Mouse (Mus musculus) testis, adult 2 months (tissue): ENCODE measurements around the gene Acy3. TPM values are rescaled to one million over a fixed set of nuclear protein-coding genes. Genes with fewer than 3 reads are reported as not detected.

Experiments used
- H3K27ac ChIP-seq: fragments of 200-500 bp; 2 replicates; pipeline ENCODE4 v1.5.1; 2012; ENCODE audit warnings: low read depth, low read length; ENCODE audit not compliant: control insufficient read depth, insufficient read depth
- H3K27me3 ChIP-seq: fragments of 200-500 bp; 2 replicates; pipeline ENCODE4 v1.6.1; 2012; ENCODE audit warnings: mild to moderate bottlenecking, low read length, moderate library complexity; ENCODE audit not compliant: control insufficient read depth, insufficient read depth
- H3K36me3 ChIP-seq: fragments of 200-500 bp; 2 replicates; pipeline ENCODE4 v1.6.1; 2012; ENCODE audit warnings: mild to moderate bottlenecking, low read length; ENCODE audit not compliant: control insufficient read depth, insufficient read depth
- H3K4me1 ChIP-seq: fragments of 200-500 bp; 2 replicates; pipeline ENCODE4 v1.6.1; 2012; ENCODE audit warnings: low read length; ENCODE audit not compliant: control insufficient read depth, insufficient read depth
- H3K4me3 ChIP-seq: fragments of 200-500 bp; 2 replicates; pipeline ENCODE4 v1.5.1; 2012; ENCODE audit warnings: low read depth, mild to moderate bottlenecking, low read length, moderate library complexity, mixed read lengths; ENCODE audit not compliant: control insufficient read depth
- CTCF ChIP-seq: fragments of 200-500 bp; IDR thresholded peaks from 2 replicates; pipeline ENCODE4 v1.5.1; 2012; ENCODE audit warnings: low read depth, mild to moderate bottlenecking, inconsistent platforms, low read length, moderate library complexity; ENCODE audit not compliant: control insufficient read depth, insufficient read depth, insufficient replicate concordance
- POLR2A ChIP-seq: fragments of 200-500 bp; IDR thresholded peaks from 2 replicates; pipeline ENCODE4 v1.6.1; 2012; ENCODE audit warnings: low read depth, mild to moderate bottlenecking, inconsistent platforms, low read length, moderate library complexity; ENCODE audit not compliant: control insufficient read depth
- polyA plus RNA-seq: library from polyadenylated mRNA; depleted of rRNA; stranded (reverse); fragments of >200 nt; gene quantifications from 2 replicates; pipeline ENCODE4 v1.2.3, GENCODE M21; 2012

Acy3 gene
- polyA plus RNA-seq, 1 experiment, result 14.9 TPM

- Histone ChIP-seq H3K27me3 (no peaks in the 10 kb centered on the region), H3K27ac (no peak overlapping the region), H3K4me3 (no peak overlapping the region), H3K4me1 (peaks cover 19% of the 10 kb centered on the region), H3K36me3 (no peaks in the 10 kb centered on the region)
- TF ChIP-seq POLR2A, result no peak
- TF ChIP-seq CTCF, result no peak
These were observed 12.0 kb downstream of the Acy3 start for GRCm38 (mm10) chr19:3998335-3998734.

DNA sequence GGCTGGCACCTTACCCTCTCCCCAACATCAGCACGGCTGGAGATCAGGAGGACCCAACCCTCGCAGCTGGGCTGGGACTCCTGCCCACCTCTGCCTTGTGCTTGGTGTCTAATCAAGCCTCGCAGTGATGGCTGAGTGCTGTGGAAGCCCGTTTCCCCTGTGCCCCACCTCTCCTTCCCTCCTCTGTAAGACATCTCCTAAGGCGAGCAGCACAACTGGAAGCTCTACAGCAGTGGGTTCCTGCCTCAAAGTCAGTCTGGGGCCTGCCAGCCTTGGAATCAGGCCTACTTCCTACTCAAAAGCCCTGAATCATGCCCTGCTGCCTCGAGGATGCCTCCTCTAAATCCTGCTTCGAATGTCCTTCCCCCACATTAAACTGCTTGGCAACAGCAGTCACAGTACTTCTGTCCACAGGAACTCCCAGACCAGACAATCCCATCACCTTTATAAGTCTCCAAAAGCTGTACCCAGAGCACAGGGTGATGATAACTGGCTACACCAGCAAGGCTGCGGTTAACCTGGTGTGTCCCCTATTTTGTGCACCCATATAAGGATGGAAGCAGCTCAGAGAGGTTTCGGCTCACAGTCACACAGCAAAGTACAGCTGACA is 12.9 kb downstream of the Acy3 start:
- no peaks in the 10 kb centered on the region for H3K36me3 ChIP-seq
- TF ChIP-seq CTCF (no peak), POLR2A (no peak)
- no peak overlapping the region for H3K4me3 ChIP-seq
- peaks cover 19% of the 10 kb centered on the region for H3K4me1 ChIP-seq
- H3K27ac ChIP-seq, result no peak overlapping the region
- no peaks in the 10 kb centered on the region for H3K27me3 ChIP-seq

DNA sequence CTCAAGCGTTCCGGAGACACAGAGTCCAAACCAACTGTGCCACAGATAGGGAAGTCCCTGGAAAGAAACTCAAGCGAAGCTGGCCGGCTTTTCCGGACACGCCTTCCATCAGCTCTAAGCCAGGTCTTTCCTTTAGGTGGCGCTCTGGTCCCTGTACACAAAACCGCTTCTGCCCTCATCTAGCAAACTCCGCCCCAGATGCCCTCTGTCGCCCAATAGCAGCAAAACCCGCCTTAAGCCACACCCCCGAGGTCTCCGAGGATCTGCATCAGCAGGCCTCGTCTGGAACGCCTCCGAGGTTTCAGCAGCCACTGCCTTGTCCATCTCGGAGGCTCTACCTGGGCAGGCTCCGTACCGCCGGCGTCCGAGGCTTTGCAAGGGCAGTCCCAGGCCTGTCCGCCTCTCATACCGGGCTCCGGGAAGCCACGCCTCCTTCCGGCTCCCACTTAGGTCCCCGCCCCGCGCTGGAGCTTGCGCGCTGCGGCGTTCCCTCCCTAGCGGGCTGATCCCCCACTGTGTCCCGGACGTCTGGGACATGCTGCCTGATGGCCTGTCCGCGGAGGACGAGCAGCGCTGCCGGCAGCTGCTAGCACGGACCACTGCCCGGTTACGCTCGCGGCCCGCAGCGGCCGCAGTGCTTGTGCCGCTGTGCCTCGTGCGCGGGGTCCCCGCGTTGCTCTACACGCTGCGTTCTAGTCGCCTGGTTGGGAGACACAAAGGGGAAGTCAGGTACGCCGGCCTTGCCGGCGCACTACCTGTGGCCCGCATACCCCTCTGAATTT is 13.9 kb downstream of the Acy3 start, which contains the start of the genes Nudt8 and Gm49405:
Nudt8 (plus strand) TSS at position 462 of the 782 bp plus-strand sequence.
Gm49405 (plus strand) TSS at position 508 of the 782 bp plus-strand sequence.
- H3K36me3 ChIP-seq, result no peaks in the 10 kb centered on the region
- peak within 1 kb of the TSS; percentile 91 for H3K27ac ChIP-seq
- peak within 1 kb of the TSS; percentile 94 for H3K4me3 ChIP-seq
- no peaks in the 10 kb centered on the region for H3K27me3 ChIP-seq
- TF ChIP-seq CTCF (peak; percentile 64; the same call in 1 of the 2 replicates), POLR2A (peak; percentile 48; the same call in 1 of the 2 replicates)
- peaks cover 19% of the 10 kb centered on the region for H3K4me1 ChIP-seq

DNA sequence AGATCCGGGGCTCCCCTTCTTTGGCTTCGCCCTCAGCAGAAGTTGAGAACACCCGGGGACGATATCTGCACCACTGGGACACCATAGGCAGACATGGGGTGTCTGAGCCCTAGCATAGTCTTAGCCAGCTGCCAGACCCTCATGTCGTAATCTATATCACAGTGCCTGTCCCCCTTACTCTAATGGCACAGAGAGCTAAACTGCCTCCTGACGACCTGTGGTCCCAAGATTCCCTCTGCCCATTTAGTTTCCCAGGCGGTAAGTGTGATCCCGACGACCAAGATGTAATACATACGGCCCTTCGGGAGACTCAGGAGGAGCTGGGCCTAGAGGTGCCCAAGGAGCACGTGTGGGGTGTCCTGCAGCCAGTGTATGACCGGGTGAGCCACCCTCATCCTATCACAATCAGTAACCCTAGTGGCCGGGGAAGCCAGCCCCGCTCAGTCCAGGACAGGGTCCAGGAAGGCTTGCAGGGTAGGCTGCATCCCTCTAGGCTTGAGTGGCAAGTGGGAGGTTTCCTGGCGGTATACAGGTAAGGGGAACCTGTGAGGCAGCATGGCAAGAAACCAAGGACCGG is 14.7 kb downstream of the Acy3 start:
- TF ChIP-seq POLR2A, result no peak
- no peak for TF ChIP-seq CTCF
- H3K27me3 ChIP-seq, result no peaks in the 10 kb centered on the region
- no peaks in the 10 kb centered on the region; the same call in 1 of the 2 replicates for H3K36me3 ChIP-seq
- peak overlapping the region; percentile 94 for H3K4me3 ChIP-seq
- peaks cover 19% of the 10 kb centered on the region for H3K4me1 ChIP-seq
- H3K27ac ChIP-seq, result no peak overlapping the region

DNA sequence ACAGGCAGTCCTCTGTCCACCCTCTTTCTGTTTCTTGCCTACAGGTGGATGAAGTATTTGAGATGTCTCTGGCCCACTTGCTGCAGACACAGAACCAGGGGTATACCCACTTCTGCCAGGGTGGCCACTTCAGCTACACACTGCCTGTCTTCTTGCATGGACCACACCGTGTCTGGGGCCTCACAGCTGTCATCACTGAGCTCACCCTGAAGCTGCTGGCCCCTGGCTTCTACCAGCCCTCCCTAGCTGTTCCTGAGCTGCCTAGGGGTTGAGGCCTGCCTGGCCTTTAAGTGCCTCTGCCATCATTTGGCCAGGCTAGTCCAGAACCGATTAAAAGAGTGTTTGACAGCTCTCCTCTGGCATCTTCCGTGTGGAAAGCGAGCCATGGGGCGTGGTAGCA is 15.4 kb downstream of the Acy3 start:
- TF ChIP-seq POLR2A, result no peak
- no peak for TF ChIP-seq CTCF
- no peaks in the 10 kb centered on the region for H3K27me3 ChIP-seq
- H3K36me3 ChIP-seq, result no peaks in the 10 kb centered on the region; the same call in 1 of the 2 replicates
- H3K27ac ChIP-seq, result no peak overlapping the region
- no peak overlapping the region for H3K4me3 ChIP-seq
- H3K4me1 ChIP-seq, result peaks cover 19% of the 10 kb centered on the region

GRCm38 (mm10) chr19:4003112-4003511 is 16.7 kb downstream of the Acy3 start, which contains the start of gene Doc2g:
TSS of gene Doc2g (plus strand) at chr19:4003313.
- Histone ChIP-seq H3K4me1 (peaks cover 19% of the 10 kb centered on the region), H3K27me3 (no peaks in the 10 kb centered on the region), H3K36me3 (no peaks in the 10 kb centered on the region; the same call in 1 of the 2 replicates), H3K27ac (no peak within 1 kb of the TSS), H3K4me3 (no peak within 1 kb of the TSS)
- no peak for TF ChIP-seq CTCF
- no peak for TF ChIP-seq POLR2A

DNA sequence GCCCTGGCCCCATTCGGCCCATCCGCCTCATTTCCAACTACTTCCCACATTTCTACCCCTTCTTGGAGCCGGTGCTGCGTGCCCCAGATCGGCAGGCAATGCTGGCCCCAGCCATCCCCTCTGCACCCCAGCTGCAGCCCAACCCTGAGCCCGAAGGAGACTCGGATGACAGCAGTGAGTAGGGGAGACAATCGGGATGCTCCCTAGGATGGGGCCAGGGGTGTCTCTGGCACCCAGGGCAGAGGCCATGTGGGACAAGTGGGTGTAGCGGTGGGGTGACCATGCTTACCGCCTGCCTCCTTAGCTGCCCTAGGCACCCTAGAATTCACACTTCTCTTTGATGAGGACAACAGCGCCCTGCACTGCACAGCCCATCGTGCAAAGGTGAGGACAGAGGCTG is 17.3 kb downstream of the Acy3 start:
- Histone ChIP-seq H3K36me3 (no peaks in the 10 kb centered on the region; the same call in none of the 2 replicates), H3K4me1 (peaks cover 19% of the 10 kb centered on the region), H3K4me3 (no peak overlapping the region), H3K27me3 (no peaks in the 10 kb centered on the region), H3K27ac (no peak overlapping the region)
- TF ChIP-seq CTCF, result no peak
- no peak for TF ChIP-seq POLR2A
